Mouse (Mus musculus): ENCODE measurements around the gene Map6. TPM values are rescaled to one million over a fixed set of nuclear protein-coding genes. Genes with fewer than 3 reads are reported as not detected.

Gene Map6
- polyA plus RNA-seq, 1 experiment from 2014 or later: 5.0 TPM

- 78% methylated on average over 6 of the region's 6 CpGs for WGBS
- Histone ChIP-seq H3K36me3 (ENCODE audit: control insufficient read depth, insufficient read depth, low read length) (no peaks in the 10 kb centered on the region), H3K27me3 (ENCODE audit: control insufficient read depth, insufficient read depth, low read length) (no peaks in the 10 kb centered on the region), H3K4me3 (replicated peaks; ENCODE audit: low read length) (no peak overlapping the region), H3K9me3 (replicated peaks; ENCODE audit: control insufficient read depth, low read length) (no peaks in the 10 kb centered on the region), H3K9ac (ENCODE audit: low read length) (no peak overlapping the region), H3K4me1 (ENCODE audit: control insufficient read depth, insufficient read depth, low read length) (0 out of 2 replicates have a peak, but pooled peaks cover 5% of the 10 kb centered on the region), H3K4me2 (ENCODE audit: low read depth, low read length) (no peak overlapping the region), H3K27ac (ENCODE audit: low read length) (no peak overlapping the region)
- no peak for ATAC-seq (ENCODE audit: insufficient read depth, low FRiP score)
Observed at GRCm38 (mm10) chr7:99232571-99232970, 34.7 kb upstream of the Map6 start.

- Histone ChIP-seq H3K9ac (ENCODE audit: low read length) (no peak overlapping the region), H3K4me2 (ENCODE audit: low read depth, low read length) (no peak overlapping the region), H3K4me1 (ENCODE audit: control insufficient read depth, insufficient read depth, low read length) (peaks cover 14% of the 10 kb centered on the region), H3K36me3 (ENCODE audit: control insufficient read depth, insufficient read depth, low read length) (no peaks in the 10 kb centered on the region), H3K27me3 (ENCODE audit: control insufficient read depth, insufficient read depth, low read length) (no peaks in the 10 kb centered on the region), H3K27ac (ENCODE audit: low read length) (no peak overlapping the region), H3K4me3 (replicated peaks; ENCODE audit: low read length) (no peak overlapping the region), H3K9me3 (replicated peaks; ENCODE audit: control insufficient read depth, low read length) (no peaks in the 10 kb centered on the region)
- ATAC-seq (ENCODE audit: insufficient read depth, low FRiP score): no peak
- WGBS: 40% methylated on average over 2 of the region's 2 CpGs
Observed at GRCm38 (mm10) chr7:99234916-99235315, 32.3 kb upstream of the Map6 start.

- Histone ChIP-seq H3K4me2 (ENCODE audit: low read depth, low read length) (no peak overlapping the region), H3K4me1 (ENCODE audit: control insufficient read depth, insufficient read depth, low read length) (peaks cover 14% of the 10 kb centered on the region), H3K27ac (ENCODE audit: low read length) (no peak overlapping the region), H3K9me3 (replicated peaks; ENCODE audit: control insufficient read depth, low read length) (no peaks in the 10 kb centered on the region), H3K9ac (ENCODE audit: low read length) (no peak overlapping the region), H3K4me3 (replicated peaks; ENCODE audit: low read length) (no peak overlapping the region), H3K36me3 (ENCODE audit: control insufficient read depth, insufficient read depth, low read length) (no peaks in the 10 kb centered on the region), H3K27me3 (ENCODE audit: control insufficient read depth, insufficient read depth, low read length) (no peaks in the 10 kb centered on the region; the same call in 1 of the 2 replicates)
- ATAC-seq (ENCODE audit: insufficient read depth, low FRiP score): no peak
- 55% methylated on average over 2 of the region's 2 CpGs for WGBS
Observed at GRCm38 (mm10) chr7:99235657-99236056, 31.6 kb upstream of the Map6 start.

- H3K4me1 ChIP-seq (ENCODE audit: control insufficient read depth, insufficient read depth, low read length): peaks cover 14% of the 10 kb centered on the region
- 0 out of 2 replicates have a peak overlapping the region, but pooled peaks have one; percentile 15 for H3K4me2 ChIP-seq (ENCODE audit: low read depth, low read length)
- ATAC-seq (ENCODE audit: insufficient read depth, low FRiP score): no peak
- whole genome bisulfite sequencing: 55% methylated on average over 8 of the region's 8 CpGs
- no peaks in the 10 kb centered on the region for H3K9me3 ChIP-seq (replicated peaks; ENCODE audit: control insufficient read depth, low read length)
- H3K4me3 ChIP-seq (replicated peaks; ENCODE audit: low read length): no peak overlapping the region
- H3K9ac ChIP-seq (ENCODE audit: low read length): no peak overlapping the region; the same call in 1 of the 2 replicates
- no peaks in the 10 kb centered on the region for H3K36me3 ChIP-seq (ENCODE audit: control insufficient read depth, insufficient read depth, low read length)
- H3K27me3 ChIP-seq (ENCODE audit: control insufficient read depth, insufficient read depth, low read length): no peaks in the 10 kb centered on the region; the same call in 1 of the 2 replicates
- H3K27ac ChIP-seq (ENCODE audit: low read length): no peak overlapping the region
Observed at GRCm38 (mm10) chr7:99236888-99237660, 30.2 kb upstream of the Map6 start.

- ATAC-seq (ENCODE audit: insufficient read depth, low FRiP score): peak; percentile 94
- no peaks in the 10 kb centered on the region for H3K9me3 ChIP-seq (replicated peaks; ENCODE audit: control insufficient read depth, low read length)
- peak within 1 kb of the TSS; percentile 38 for H3K4me3 ChIP-seq (replicated peaks; ENCODE audit: low read length)
- H3K9ac ChIP-seq (ENCODE audit: low read length): peak within 1 kb of the TSS; percentile 58
- peak within 1 kb of the TSS; percentile 10; the same call in 1 of the 2 replicates for H3K27ac ChIP-seq (ENCODE audit: low read length)
- H3K36me3 ChIP-seq (ENCODE audit: control insufficient read depth, insufficient read depth, low read length): no peaks in the 10 kb centered on the region
- no peaks in the 10 kb centered on the region; the same call in 1 of the 2 replicates for H3K27me3 ChIP-seq (ENCODE audit: control insufficient read depth, insufficient read depth, low read length)
- H3K4me1 ChIP-seq (ENCODE audit: control insufficient read depth, insufficient read depth, low read length): peaks cover 14% of the 10 kb centered on the region
- peak within 1 kb of the TSS; percentile 52 for H3K4me2 ChIP-seq (ENCODE audit: low read depth, low read length)
- 7% methylated on average over 13 of the region's 13 CpGs for WGBS
Observed at GRCm38 (mm10) chr7:99238417-99238816, 28.8 kb upstream of the Map6 start, which contains the start of gene Mogat2. Mogat2 (minus strand) TSS chr7:99238619.

- H3K27ac ChIP-seq (ENCODE audit: low read length): no peak overlapping the region
- H3K9ac ChIP-seq (ENCODE audit: low read length): no peak overlapping the region
- H3K27me3 ChIP-seq (ENCODE audit: control insufficient read depth, insufficient read depth, low read length): no peaks in the 10 kb centered on the region; the same call in 1 of the 2 replicates
- H3K9me3 ChIP-seq (replicated peaks; ENCODE audit: control insufficient read depth, low read length): no peaks in the 10 kb centered on the region
- no peak overlapping the region for H3K4me3 ChIP-seq (replicated peaks; ENCODE audit: low read length)
- H3K36me3 ChIP-seq (ENCODE audit: control insufficient read depth, insufficient read depth, low read length): no peaks in the 10 kb centered on the region
- H3K4me2 ChIP-seq (ENCODE audit: low read depth, low read length): no peak overlapping the region
- WGBS: 92% methylated on average over 11 of the region's 11 CpGs
- H3K4me1 ChIP-seq (ENCODE audit: control insufficient read depth, insufficient read depth, low read length): peaks cover 14% of the 10 kb centered on the region
- ATAC-seq (ENCODE audit: insufficient read depth, low FRiP score): no peak
Observed at GRCm38 (mm10) chr7:99242097-99242496, 25.1 kb upstream of the Map6 start.

GRCm38 (mm10) chr7:99248157-99248742, 19.0 kb upstream of the Map6 start:
- Histone ChIP-seq H3K4me2 (ENCODE audit: low read depth, low read length) (no peak overlapping the region), H3K4me1 (ENCODE audit: control insufficient read depth, insufficient read depth, low read length) (peaks cover 3% of the 10 kb centered on the region; the same call in 1 of the 2 replicates), H3K27ac (ENCODE audit: low read length) (no peak overlapping the region), H3K4me3 (replicated peaks; ENCODE audit: low read length) (no peak overlapping the region), H3K36me3 (ENCODE audit: control insufficient read depth, insufficient read depth, low read length) (no peaks in the 10 kb centered on the region), H3K9me3 (replicated peaks; ENCODE audit: control insufficient read depth, low read length) (no peaks in the 10 kb centered on the region), H3K9ac (ENCODE audit: low read length) (no peak overlapping the region), H3K27me3 (ENCODE audit: control insufficient read depth, insufficient read depth, low read length) (peaks cover 8% of the 10 kb centered on the region; the same call in 1 of the 2 replicates)
- no peak for ATAC-seq (ENCODE audit: insufficient read depth, low FRiP score)
- WGBS: 44% methylated on average over 5 of the region's 5 CpGs

- no peak; the same call in 1 of the 2 replicates for ATAC-seq (ENCODE audit: insufficient read depth, low FRiP score)
- Histone ChIP-seq H3K36me3 (ENCODE audit: control insufficient read depth, insufficient read depth, low read length) (no peaks in the 10 kb centered on the region), H3K9ac (ENCODE audit: low read length) (peak overlapping the region; percentile 57), H3K9me3 (replicated peaks; ENCODE audit: control insufficient read depth, low read length) (no peaks in the 10 kb centered on the region), H3K27me3 (ENCODE audit: control insufficient read depth, insufficient read depth, low read length) (peaks cover 8% of the 10 kb centered on the region; the same call in 1 of the 2 replicates), H3K27ac (ENCODE audit: low read length) (no peak overlapping the region), H3K4me3 (replicated peaks; ENCODE audit: low read length) (peak overlapping the region; percentile 44), H3K4me2 (ENCODE audit: low read depth, low read length) (peak overlapping the region; percentile 70), H3K4me1 (ENCODE audit: control insufficient read depth, insufficient read depth, low read length) (peaks cover 3% of the 10 kb centered on the region; the same call in 1 of the 2 replicates)
- WGBS: 2% methylated on average over 44 of the region's 44 CpGs
Observed at GRCm38 (mm10) chr7:99248906-99249581, 18.2 kb upstream of the Map6 start.
